Mouse (Mus musculus) cerebellum, adult 18-20 months (tissue): ENCODE measurements around the gene Gm47995.

Experiments used
- DNase-seq, 2 experiments: peaks; one replicate each; pipeline ENCODE4 v3.0.0; 2021

Gm47995 gene

DNA sequence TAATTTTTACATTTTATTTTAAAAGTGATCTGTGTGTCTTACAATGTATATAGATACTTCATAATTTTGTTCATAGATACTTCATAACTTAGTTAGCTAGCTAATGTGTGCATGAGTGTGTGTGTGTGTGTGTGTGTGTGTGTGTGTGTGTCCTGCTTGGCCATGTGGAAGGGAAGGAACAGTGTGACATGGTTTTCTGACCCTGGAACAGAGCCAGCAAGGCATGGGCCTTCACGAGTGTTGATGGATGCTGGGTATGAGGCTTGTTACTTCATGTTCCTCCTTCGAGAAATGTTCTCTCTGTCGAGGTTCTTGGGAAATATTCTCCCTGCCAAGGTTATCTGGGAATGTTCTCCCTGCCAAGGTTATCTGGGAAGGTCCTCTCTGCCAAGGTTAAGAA is 35.5 kb downstream of the Gm47995 start:
- no peak for DNase-seq

DNA sequence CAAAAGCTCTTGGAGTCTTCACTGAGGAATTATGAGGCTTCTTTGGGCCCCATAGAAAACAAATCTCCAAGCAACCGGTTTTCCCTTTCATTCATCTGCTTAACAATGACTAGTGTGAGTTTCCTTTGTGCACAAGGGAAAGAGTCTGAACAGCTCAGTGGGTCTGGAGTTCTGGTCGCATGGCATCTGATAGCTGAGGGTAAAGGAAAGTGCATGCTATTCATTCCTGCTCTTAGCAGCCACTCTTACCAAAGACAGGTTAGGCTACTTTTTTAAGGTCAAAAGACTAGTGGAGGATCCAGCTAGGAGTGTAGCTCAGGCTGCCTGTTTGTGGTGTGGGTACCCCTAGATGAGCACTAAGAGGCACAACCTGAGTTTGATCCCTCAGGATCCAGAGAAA is 37.3 kb downstream of the Gm47995 start:
- no peak for DNase-seq

GRCm38 (mm10) chr1:151236141-151236930 is 38.1 kb downstream of the Gm47995 start:
- DNase-seq = no peak

DNA sequence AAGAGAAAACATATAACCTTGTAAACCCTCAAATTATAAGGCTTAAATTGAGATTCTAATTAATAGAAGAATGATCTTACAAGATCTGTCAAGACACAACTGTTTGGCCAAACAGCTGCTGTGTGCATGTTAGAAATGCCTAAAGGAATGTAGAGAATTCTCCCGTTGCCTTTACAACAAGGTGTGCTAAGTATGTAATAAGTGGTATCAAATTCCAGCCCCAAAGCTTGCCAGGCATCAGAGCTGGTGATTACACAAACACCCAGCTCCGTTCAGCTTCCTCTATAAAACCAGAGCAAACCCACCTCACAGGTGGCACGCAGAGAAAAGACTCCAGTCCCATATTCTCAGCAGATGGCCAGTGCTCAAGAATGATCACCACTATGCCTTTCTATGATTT is 39.5 kb downstream of the Gm47995 start:
- no peak for DNase-seq

- DNase-seq = no peak
Measured at GRCm38 (mm10) chr1:151243332-151243731, 45.1 kb downstream of the Gm47995 start.

GRCm38 (mm10) chr1:151244013-151244412 is 45.8 kb downstream of the Gm47995 start:
- DNase-seq = no peak

GRCm38 (mm10) chr1:151244761-151245160 is 46.5 kb downstream of the Gm47995 start:
- DNase-seq = no peak

DNA sequence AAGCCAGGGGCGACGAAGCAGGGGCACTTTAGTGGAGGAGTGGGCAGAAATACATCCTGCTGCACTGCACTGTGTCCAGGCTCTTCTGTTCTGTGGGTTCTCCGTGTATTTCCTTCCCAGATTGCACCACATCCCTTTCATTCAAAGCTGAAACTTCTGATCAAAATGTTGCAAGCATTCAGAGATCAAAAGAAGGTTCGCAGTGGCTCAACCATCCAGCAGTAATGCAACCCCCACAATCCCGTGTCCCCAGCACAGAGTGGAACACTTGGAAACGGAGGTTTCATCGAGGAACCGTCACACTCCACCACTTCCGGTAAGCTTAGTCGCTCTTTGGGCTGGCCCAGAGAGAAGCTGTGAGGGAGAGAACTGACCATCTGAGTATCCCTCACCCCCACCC is 46.9 kb downstream of the Gm47995 start:
- no peak for DNase-seq

DNA sequence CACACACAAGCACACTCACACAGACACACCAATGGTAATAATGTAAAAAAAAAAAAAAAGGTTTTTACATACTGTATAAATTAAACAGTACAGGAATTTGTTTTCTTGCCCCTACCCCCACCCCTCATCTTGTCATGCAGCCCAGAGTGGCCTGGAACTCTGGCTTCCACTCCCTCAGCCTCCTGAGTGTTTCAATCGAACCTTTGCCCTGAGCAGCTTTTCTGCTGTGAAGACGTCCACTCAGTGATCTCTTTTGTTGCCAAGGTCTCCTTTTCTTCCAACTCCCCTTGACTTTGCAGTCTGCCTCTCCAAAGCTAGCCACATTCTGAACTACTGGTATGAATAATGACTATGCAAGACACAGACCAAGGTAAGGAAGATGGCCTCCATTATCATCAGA is 47.6 kb downstream of the Gm47995 start:
- DNase-seq = no peak
